Mouse (Mus musculus): Measurements from ENCODE around the gene Gpx8.

Gpx8 gene

DNA sequence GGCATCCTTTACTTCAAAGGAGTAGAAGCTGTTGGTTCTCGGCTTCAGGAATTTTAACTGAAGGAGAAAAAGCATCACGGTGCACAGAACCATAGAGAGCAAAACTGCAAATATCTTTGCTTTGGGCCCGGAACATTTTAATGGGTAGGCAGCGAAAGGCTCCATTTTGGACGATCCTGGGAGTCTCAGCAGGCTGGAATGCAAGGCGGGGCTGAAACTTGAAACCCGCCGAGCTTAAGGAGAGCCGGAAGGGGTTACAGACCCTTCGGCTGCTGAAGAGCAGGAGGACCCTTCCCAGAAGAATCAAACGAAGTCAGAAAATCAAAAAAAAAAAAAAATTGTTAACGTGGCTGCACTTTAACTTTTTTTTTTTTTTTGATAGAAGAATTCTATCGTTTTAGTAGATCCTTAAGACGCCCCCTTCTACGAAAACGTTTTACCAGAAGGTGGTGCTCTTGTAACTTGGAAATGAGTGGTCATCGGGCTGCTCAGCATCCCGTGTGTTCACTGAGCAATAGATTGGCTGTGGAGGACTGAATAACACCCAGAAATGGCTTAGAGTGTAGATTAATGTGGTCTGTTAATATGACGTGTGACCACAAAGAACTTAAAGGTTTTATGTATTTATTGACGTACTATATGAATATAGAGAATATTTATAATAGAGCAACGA, at the start of gene Gpx8:
Gpx8 (minus strand) TSS at position 200 of the 673 bp plus-strand sequence.
- peak; percentile 92 for DNase-seq (ENCODE audit: low spot score)

- no peak for DNase-seq (ENCODE audit: low spot score)
Measured at GRCm38 (mm10) chr13:113094618-113095017, 48.4 kb upstream of the Gpx8 start.

DNA sequence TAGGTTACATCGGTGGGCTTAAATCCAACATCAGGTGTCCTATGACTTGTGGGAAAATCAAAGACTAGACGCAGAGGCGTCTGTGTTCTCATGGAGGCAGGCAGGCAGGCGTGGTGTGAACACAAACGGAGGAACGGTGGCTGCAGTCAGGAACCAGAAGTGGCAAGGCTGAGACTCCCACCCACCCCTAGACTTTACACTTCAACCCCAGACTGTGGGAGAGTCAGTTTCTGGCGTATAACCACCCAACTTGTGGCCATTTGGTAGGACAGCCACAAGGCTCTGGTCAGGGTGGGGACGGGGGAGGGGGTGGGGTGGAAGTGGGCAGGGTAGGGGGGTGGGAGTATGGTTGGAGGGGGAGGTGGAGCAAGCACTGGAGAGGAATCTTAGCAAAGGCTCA, 44.3 kb upstream of the Gpx8 start:
- DNase-seq (ENCODE audit: low spot score) = no peak

- DNase-seq (ENCODE audit: low spot score) = no peak
Measured at GRCm38 (mm10) chr13:113087226-113088017, 41.2 kb upstream of the Gpx8 start.

- no peak for DNase-seq (ENCODE audit: low spot score)
Measured at GRCm38 (mm10) chr13:113084732-113085131, 38.5 kb upstream of the Gpx8 start.

GRCm38 (mm10) chr13:113082101-113082500, 35.9 kb upstream of the Gpx8 start:
- DNase-seq (ENCODE audit: low spot score) = no peak

DNA sequence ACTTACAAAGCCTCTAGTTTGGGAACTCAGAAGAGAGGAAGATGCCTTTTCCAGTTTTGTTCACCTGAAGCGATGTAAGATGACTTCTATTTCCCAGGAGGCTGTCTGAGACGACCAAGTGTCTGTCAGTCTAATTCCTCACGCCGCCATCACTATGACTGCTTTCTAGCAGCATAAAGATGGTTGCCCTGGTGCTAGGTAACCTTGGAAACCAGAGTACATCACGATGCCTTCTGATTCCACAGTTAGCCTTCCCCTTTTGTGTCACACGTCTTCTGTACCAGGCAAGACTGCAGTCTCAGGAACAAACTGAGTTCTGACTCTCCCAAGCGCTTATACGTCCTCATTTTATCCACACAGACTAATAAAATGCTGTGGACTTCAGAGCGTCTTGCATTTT, 32.8 kb upstream of the Gpx8 start:
- peak; percentile 27 for DNase-seq (ENCODE audit: low spot score)

GRCm38 (mm10) chr13:113064542-113064941, 18.3 kb upstream of the Gpx8 start:
- DNase-seq (ENCODE audit: low spot score) = no peak

DNA sequence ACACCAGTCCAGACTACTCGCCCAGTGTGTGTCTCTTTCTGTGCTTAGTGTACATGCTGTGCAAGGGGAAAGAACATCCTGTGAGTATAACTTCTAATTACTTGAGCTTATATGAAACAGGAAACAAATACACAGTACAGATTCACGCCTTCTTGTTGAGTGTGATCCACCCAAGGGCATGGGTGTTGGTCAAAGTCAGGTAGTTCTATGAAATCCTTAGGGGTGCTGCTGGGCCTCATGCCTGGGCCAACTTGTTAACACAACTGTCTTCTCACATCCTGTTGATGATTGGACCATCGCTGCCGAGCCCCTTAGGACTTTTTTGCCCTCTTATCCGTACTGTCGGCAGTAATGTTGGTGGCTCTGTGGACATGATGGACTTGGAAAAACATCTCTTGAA, 15.5 kb upstream of the Gpx8 start:
- DNase-seq (ENCODE audit: low spot score) = no peak

DNA sequence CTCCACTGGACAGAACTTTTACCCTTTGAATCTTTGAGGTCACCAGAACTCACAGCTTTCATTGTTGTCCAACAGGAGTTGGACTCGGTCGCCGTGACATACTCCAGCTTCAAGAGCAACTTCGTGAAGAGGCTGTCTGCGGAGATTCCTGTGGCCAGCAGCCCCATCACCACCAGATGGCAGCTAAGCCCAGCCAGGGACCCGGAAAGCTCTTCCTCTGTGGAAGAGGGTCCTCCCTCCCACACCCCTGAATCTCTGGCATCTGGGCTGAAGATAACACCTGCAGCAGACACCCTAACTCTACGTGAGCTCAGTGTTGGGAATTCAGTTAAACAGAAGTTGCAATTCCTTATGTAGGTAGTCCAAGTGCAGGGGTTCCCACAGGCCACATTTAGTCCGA, 9.6 kb upstream of the Gpx8 start:
- DNase-seq (ENCODE audit: low spot score) = peak; percentile 40

DNA sequence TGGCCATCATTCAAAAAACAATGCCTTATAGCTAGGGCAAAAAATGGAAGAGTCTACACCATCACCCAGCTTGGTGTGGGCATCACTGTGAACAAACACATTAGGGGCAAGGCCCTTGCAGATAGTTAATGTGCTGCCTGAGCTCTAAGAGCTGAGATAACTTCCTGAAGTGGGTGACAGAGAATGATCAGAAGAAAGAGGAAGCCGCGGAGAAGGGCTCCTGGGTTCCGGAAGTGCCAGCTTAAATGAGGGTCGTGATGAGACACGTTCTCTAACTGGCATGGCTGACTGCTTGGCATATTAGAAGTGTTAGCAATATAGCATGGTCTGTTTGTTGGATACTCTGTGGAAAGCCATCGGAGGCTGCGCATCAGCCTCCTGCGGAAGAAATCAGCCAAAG, 8.0 kb upstream of the Gpx8 start:
- DNase-seq (ENCODE audit: low spot score) = no peak

DNA sequence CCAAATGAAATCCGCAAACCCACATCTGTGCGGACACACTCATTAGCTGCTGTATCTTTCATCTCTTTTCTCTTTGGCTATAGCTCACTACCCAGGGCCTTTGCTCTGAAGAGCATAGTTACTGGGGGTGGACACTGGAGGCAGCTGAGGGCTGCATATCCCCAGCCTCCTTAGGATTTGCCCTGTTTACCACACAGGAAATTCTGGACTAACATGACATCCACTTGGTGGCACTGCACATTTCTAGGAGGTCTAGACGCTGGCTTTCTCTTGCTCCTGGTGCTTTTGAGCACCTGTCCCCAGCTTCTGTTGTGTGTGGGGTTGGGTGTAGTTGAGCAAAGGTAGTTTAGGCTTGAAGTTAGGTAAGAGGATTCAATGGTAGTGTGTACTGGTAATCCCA, 1.4 kb upstream of the Gpx8 start:
- DNase-seq (ENCODE audit: low spot score) = no peak

DNA sequence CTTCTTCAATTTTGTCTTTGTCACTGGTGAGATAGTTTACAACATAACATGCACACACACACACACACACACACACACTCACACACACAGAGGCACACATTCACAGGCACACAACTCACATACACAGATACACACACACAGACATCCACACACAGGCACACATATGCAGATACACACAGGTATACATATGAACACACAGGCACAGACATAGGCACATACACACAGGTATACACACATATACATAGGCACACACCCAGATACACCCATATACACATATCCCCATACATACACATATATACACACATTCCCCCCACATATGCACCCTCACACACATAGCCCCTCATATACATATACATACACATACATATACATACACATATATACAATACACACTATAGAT, 808 bp upstream of the Gpx8 start:
- no peak for DNase-seq (ENCODE audit: low spot score)

DNA sequence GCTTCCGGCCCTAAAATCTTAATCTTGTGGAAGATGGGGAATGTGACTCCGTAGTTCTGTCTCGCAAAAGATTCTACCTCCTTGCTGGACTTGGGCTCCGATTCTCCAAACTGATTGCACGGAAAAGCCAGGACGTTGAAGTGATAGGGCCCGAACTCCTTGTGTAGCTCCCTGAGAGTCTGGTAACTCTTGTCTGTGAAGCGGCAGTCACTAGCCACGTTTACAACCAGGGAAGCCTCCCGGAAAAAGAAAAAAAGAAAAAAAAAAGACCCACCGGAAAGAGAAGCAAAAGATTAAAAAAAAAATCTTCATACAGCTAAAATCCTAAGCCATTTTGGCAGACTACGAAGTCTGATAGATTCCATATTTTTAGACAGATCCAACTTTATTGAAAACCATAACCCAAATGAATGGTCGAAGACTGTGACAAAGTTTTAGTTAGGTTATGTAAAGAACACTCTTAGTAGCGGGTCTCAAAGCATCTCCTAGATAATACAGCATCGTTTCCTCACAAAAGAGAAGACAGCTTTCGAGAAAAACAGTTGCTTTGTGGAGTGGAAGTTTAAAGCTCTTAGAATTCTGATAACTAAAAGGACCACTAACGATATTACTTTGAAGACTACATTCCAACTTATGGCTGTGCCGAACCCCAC, 626 bp downstream of the Gpx8 start:
- peak; percentile 53 for DNase-seq (ENCODE audit: low spot score)

DNA sequence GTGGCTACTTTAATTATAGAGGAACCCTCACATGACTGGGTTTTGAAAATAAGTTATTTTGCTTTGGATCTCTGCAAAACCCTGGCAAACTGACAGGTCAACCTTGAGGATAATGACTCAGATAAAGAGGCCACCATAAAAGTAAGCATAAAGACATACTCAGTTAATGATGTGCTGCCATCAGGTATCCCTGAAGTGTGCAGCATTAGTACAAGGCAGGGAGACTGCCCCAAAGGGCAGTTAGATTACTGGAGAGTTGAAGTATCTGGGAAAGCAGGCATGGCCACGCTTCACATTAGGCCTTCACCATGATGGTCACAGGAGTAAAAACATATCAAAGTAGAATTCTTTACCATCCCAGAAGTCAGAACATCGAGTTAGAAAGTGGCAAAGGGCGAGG, 1.3 kb downstream of the Gpx8 start:
- DNase-seq (ENCODE audit: low spot score) = no peak

GRCm38 (mm10) chr13:113035852-113036251, 10.4 kb downstream of the Gpx8 start:
- DNase-seq (ENCODE audit: low spot score) = peak; percentile 97

- peak; percentile 55 for DNase-seq (ENCODE audit: low spot score)
Measured at GRCm38 (mm10) chr13:113034950-113035421, 11.2 kb downstream of the Gpx8 start, which contains the start of gene Cdc20b. Gene Cdc20b (plus strand): TSS chr13:113035111.

DNA sequence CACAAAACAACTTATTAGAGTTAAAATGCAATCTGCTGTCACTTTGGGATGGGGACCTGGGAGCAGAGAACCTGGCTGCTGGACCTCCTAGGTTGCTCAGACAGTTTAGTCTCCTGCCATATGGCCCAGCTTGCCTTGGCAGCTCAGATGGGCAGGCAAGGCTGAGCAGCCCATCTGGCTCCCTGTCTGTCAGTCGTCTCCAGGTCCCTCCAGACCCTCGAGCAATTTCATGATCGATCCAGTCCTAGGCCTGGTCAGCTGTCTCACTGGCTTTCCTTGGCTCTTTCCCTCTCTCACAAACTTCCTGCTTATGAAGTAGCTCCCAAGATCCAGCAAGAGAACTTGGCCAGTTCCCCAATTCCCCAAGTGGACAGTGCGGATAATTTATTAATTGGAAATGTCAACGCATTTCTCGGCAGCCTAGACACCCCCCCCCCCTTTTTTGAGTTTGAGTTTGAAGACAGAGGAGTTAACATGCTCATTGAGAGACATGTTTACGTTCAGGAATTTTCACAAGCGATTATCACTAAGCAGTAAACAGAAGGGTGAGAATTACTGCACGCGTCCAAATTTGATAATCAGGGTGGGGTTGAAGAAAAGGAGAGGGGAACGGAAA, 11.8 kb downstream of the Gpx8 start:
- peak; percentile 52 for DNase-seq (ENCODE audit: low spot score)

DNA sequence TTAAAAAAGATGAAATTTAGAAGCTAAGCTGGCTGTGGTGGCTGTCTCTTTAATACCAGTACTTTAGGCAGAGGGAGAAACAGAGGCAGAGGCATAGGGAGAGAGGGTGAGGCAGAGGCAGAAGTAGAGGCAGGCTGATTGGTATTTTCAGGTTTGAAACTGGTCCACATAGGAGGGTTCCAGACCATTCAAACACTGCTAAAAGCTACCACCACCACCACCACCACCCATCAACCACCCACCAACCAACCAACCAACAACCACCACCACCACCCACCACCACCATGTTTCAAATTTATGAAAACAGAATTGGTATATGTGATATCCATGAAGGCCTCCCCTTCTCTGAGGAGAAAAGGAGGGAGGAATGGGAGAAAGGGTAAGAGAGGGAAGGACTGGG, 13.4 kb downstream of the Gpx8 start:
- DNase-seq (ENCODE audit: low spot score) = no peak

DNA sequence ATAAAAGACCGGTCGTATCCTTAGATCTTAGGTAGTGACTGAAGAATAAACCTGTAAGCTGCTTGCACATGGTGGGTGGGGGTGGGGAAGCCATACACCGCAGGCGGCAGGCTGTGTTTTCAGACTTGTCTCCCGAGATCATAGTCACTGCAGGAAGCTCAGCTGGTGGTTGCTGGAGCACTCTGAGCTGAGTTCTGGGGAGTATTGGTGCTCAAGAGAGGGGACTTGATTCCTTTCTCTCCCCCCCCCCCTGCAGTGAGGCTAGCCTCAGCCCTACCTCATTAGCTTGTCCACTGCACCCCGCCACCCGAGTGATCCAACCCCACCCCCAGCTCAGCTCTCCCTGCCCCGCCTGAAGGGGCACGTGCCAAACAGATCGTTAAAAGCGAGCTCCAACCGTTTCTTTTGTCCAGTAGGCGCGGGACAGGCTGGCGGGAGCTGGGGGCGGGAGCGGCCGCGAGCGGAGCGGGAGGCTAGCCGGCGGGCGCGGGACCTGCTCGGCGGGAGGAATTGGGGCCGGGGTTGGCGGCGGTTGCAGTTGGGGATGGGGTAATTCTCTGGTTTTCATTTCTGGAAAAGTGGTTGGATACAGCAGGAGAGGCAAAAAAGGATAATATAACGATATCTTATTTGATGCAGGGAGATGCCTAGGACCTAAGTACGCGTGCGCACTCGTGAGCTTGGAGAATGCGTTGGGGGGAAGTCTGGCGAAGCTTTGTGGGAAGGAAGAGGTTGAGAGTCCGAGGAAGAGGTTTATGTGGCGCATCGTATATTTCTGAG, 14.2 kb downstream of the Gpx8 start:
- peak; percentile 83 for DNase-seq (ENCODE audit: low spot score)

DNA sequence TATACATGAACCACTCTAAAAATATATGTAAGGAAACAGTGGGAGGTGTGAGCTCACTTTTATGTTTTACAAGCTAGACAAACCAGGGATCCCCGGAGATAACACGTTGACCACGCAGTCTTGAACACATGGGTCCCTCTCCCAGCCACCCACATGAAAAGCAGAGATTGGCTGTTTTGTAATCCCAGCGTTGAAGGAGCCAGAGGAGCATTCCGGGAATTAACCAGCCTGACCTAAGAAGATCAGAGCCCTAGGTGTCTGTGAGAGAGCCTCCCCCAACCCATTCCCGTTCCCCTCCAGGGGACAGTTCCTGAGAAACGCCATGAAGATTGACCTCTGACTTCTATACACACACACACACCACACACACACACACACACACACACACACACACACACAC, 14.9 kb downstream of the Gpx8 start:
- DNase-seq (ENCODE audit: low spot score) = peak; percentile 65
